Mouse (Mus musculus): ENCODE data around the gene Gstm3.

DNA sequence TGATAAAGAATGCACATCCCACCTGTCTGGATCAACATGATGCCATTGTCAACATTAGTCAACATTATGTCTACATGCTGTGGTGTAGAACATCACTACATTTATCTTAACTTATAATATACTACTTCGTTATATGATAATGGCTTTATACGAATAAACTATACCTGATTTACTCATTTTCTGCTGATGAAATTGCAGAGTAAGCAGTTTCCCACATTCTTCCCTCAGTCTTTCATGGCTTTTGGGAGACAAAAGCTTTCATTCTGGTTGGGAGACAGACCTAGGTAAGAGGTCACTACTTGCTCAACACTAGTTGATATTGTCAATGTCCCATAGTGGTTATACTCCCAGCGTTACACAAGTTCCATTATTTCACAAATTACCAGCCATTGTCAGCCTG, 43.7 kb downstream of the Gstm3 start:
- TF ChIP-seq CTCF (IDR thresholded peaks at IDR 0.05 in 2 of 3, conservative IDR thresholded peaks at IDR 0.05 in 1 of 3; ENCODE audit: control insufficient read depth in 1 of 3, insufficient read depth in 1 of 3, low read depth in 2 of 3, low read length in 3 of 3, poor library complexity in 1 of 3, severe bottlenecking in 1 of 3) (no peak), ZNF384 (IDR thresholded peaks at IDR 0.05; ENCODE audit: low read depth, low read length) (no peak), USF1 (IDR thresholded peaks at IDR 0.05; ENCODE audit: low read depth, low read length) (no peak), EP300 (IDR thresholded peaks at IDR 0.05; ENCODE audit: low read depth in 1 of 2, low read length in 2 of 2) (no peak), POLR2A (IDR thresholded peaks at IDR 0.05; ENCODE audit: control insufficient read depth in 1 of 2, insufficient read depth in 1 of 2, low read depth in 1 of 2, low read length in 2 of 2, poor library complexity in 1 of 2) (no peak), MAFK (IDR thresholded peaks at IDR 0.05; ENCODE audit: borderline replicate concordance, low read depth, low read length) (no peak), MYC (IDR thresholded peaks at IDR 0.05; ENCODE audit: low read depth, low read length) (no peak), POLR2AphosphoS5 (IDR thresholded peaks at IDR 0.05; ENCODE audit: borderline replicate concordance, low read depth, low read length) (no peak), ELF1 (IDR thresholded peaks at IDR 0.05; ENCODE audit: low read depth, low read length) (no peak), KAT2A (conservative IDR thresholded peaks at IDR 0.05; ENCODE audit: low read depth, low read length) (no peak), NRF1 (IDR thresholded peaks at IDR 0.05; ENCODE audit: insufficient read depth, low read depth, low read length, poor library complexity, severe bottlenecking) (no peak), POLR2AphosphoS2 (IDR thresholded peaks at IDR 0.05; ENCODE audit: low read length) (no peak), SMC3 (IDR thresholded peaks at IDR 0.05; ENCODE audit: low read depth, low read length) (no peak), GABPA (IDR thresholded peaks at IDR 0.05; ENCODE audit: low read depth, low read length) (no peak)
